Mouse (Mus musculus): ENCODE data around the gene Mthfs.
"Not testable (repeated sequence)": the region's sequence is repeated elsewhere in the genome, so short reads cannot be mapped to it uniquely, and the experiment has no call there.

DNA sequence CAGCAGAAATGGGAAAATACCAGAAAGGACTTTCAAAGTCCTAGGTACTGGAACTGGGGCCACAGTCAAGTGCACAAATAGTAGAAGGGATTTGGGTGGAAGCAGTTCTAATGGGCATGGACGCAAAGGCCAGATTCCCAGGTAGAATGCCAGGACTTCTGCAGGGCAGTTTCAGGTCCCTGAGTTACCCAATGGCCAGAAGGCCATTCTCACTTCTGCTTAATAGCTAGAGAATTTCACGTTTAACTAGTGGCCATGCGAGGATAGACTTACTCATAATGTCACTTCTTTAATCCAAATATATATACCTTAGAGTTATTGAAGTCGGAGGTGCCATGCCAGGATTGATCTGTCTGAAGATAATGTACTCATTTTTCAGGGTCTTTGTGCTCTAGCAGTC, 26.7 kb downstream of the Mthfs start:
- not testable (repeated sequence) for TF ChIP-seq E2F4 (IDR thresholded peaks at IDR 0.05; ENCODE audit: insufficient read depth); MYOG (IDR thresholded peaks at IDR 0.05; ENCODE audit: control insufficient read depth in 1 of 3, insufficient read depth in 1 of 3, insufficient read length in 2 of 3, low read depth in 2 of 3); POLR2A (IDR thresholded peaks at IDR 0.05; ENCODE audit: insufficient read length, low read depth); SRF (IDR thresholded peaks at IDR 0.05; ENCODE audit: control insufficient read depth, insufficient read length, low read depth); CEBPB (IDR thresholded peaks at IDR 0.05; ENCODE audit: insufficient read depth, poor library complexity, severe bottlenecking); MAX (IDR thresholded peaks at IDR 0.05; ENCODE audit: low read depth); MYOD1 (IDR thresholded peaks at IDR 0.05; ENCODE audit: control insufficient read depth in 1 of 3, insufficient read length in 2 of 3, low read depth in 2 of 3); TCF12 (IDR thresholded peaks at IDR 0.05; ENCODE audit: insufficient read depth, poor library complexity, severe bottlenecking); USF1 (IDR thresholded peaks at IDR 0.05; ENCODE audit: low read depth)
